Comparison of ENCODE assay signal across 27 mouse cellular contexts in the genomic region with DNA sequence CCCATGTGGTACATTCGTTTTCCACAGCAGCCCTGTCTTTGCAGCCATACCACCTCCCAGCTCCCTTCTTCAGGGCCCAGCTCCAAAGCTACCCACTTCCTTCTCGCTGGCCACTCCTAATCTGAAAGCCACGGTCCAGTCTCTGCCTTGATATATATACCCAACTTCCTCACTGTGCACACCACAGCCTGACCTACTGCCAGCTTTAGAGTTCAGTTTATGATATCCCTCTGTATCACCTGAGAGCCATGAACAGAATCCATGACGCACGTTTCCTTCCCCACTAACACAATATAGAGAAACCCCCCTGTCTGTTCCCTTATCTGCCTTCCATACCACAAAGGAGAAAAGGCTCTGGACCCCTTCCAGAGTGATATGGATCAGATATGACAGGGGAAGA.
DNase-seq lines count a peak whose midpoint lies in the region; ATAC-seq and TF ChIP-seq lines count a peak whose summit lies in the region.
"Had no signal": no experiment of that assay in that cellular context is flagged by ENCODE, and none has a peak within 500 bp of the region (broad histone marks: within the 10 kb centered on the region; RNA-seq: fewer than 3 reads in every experiment).

No protein-coding gene starts in this region.

- no peaks in the 10 kb centered on the region for H3K27me3 ChIP-seq in intestine, embryonic 16.5 days (replicated peaks; ENCODE audit: control insufficient read depth, insufficient read depth, low read length)
- H3K27me3 ChIP-seq in intestine, embryonic 15.5 days (replicated peaks) = no peaks in the 10 kb centered on the region
- no peaks in the 10 kb centered on the region for H3K27me3 ChIP-seq in megakaryocyte, embryonic 14.5 days (replicated peaks)
- H3K27me3 ChIP-seq in stomach, postnatal 0 days (ENCODE audit: control insufficient read depth, insufficient read depth, low read length) = no peaks in the 10 kb centered on the region
- H3K27me3 ChIP-seq: embryonic facial prominence, embryonic 12.5 days; hindbrain, embryonic 15.5 days; limb, embryonic 13.5 days; liver, embryonic 12.5 days; neural tube, embryonic 15.5 days; Patski had no signal

- no peak for TF ChIP-seq EP300 in stomach, postnatal 0 days (optimal IDR thresholded peaks at IDR 0.05)

- H3K27ac ChIP-seq in gastrocnemius, adult 2 months = peak overlapping the region; percentile 12; the same call in 1 of the 2 replicates
- no peak overlapping the region for H3K27ac ChIP-seq in intestine, embryonic 16.5 days (ENCODE audit: low read length)
- H3K27ac ChIP-seq in intestine, embryonic 15.5 days = no peak overlapping the region
- H3K27ac ChIP-seq in stomach, postnatal 0 days (replicated peaks) = 0 out of 2 replicates have a peak overlapping the region, but pooled peaks have one; percentile 4
- H3K27ac ChIP-seq: embryonic facial prominence, embryonic 12.5 days; hindbrain, embryonic 15.5 days; layer of hippocampus, adult 2 months; limb, embryonic 13.5 days; liver, embryonic 12.5 days; midbrain, embryonic 10.5 days; neural tube, embryonic 15.5 days had no signal

- no peak overlapping the region for H3K4me2 ChIP-seq in intestine, embryonic 16.5 days (ENCODE audit: low read depth, low read length)
- H3K4me2 ChIP-seq in intestine, embryonic 15.5 days (replicated peaks) = no peak overlapping the region
- no peak overlapping the region for H3K4me2 ChIP-seq in stomach, postnatal 0 days (replicated peaks; ENCODE audit: low read depth)
- H3K4me2 ChIP-seq: embryonic facial prominence, embryonic 12.5 days; hindbrain, embryonic 15.5 days; limb, embryonic 13.5 days; liver, embryonic 12.5 days; neural tube, embryonic 15.5 days had no signal

- WGBS in intestine, embryonic 16.5 days = 58% methylated on average over 5 of the region's 5 CpGs
- WGBS in intestine, embryonic 15.5 days = 60% methylated on average over 5 of the region's 5 CpGs
- 59% methylated on average over 5 of the region's 5 CpGs for WGBS in stomach, postnatal 0 days

- H3K9me3 ChIP-seq in intestine, embryonic 16.5 days (ENCODE audit: control insufficient read depth, low read length) = no peaks in the 10 kb centered on the region
- H3K9me3 ChIP-seq in intestine, embryonic 15.5 days = no peaks in the 10 kb centered on the region
- H3K9me3 ChIP-seq in megakaryocyte, embryonic 14.5 days = no peaks in the 10 kb centered on the region
- no peaks in the 10 kb centered on the region for H3K9me3 ChIP-seq in stomach, postnatal 0 days (ENCODE audit: control insufficient read depth, low read length)
- H3K9me3 ChIP-seq: embryonic facial prominence, embryonic 12.5 days; hindbrain, embryonic 15.5 days; limb, embryonic 13.5 days; liver, embryonic 12.5 days; neural tube, embryonic 15.5 days had no signal

- H3K36me3 ChIP-seq in intestine, embryonic 16.5 days (ENCODE audit: control insufficient read depth, insufficient read depth, low read length) = no peaks in the 10 kb centered on the region
- H3K36me3 ChIP-seq in intestine, embryonic 15.5 days = no peaks in the 10 kb centered on the region
- H3K36me3 ChIP-seq in megakaryocyte, embryonic 14.5 days (replicated peaks; ENCODE audit: low read length) = peaks cover 57% of the 10 kb centered on the region
- H3K36me3 ChIP-seq in stomach, postnatal 0 days (ENCODE audit: control insufficient read depth, insufficient read depth, low read length) = peaks cover 2% of the 10 kb centered on the region; the same call in 1 of the 2 replicates
- H3K36me3 ChIP-seq: embryonic facial prominence, embryonic 12.5 days; hindbrain, embryonic 15.5 days; limb, embryonic 13.5 days; neural tube, embryonic 15.5 days had no signal

- H3K9ac ChIP-seq in intestine, embryonic 16.5 days (ENCODE audit: low read depth, low read length) = no peak overlapping the region
- no peak overlapping the region for H3K9ac ChIP-seq in intestine, embryonic 15.5 days
- no peak overlapping the region for H3K9ac ChIP-seq in stomach, postnatal 0 days (ENCODE audit: low read length)
- H3K9ac ChIP-seq: embryonic facial prominence, embryonic 12.5 days; hindbrain, embryonic 15.5 days; limb, embryonic 13.5 days; liver, embryonic 12.5 days; neural tube, embryonic 15.5 days had no signal

- H3K4me3 ChIP-seq in gastrocnemius, adult 2 months = no peak overlapping the region
- H3K4me3 ChIP-seq in intestine, embryonic 16.5 days (ENCODE audit: low read length) = no peak overlapping the region
- no peak overlapping the region for H3K4me3 ChIP-seq in intestine, embryonic 15.5 days (replicated peaks)
- peak overlapping the region; percentile 85 for H3K4me3 ChIP-seq in megakaryocyte, embryonic 14.5 days (replicated peaks)
- H3K4me3 ChIP-seq in stomach, postnatal 0 days (ENCODE audit: low read depth, low read length) = no peak overlapping the region
- H3K4me3 ChIP-seq: embryonic facial prominence, embryonic 12.5 days; hindbrain, embryonic 15.5 days; layer of hippocampus, adult 2 months; limb, embryonic 13.5 days; liver, embryonic 12.5 days; midbrain, embryonic 10.5 days; neural tube, embryonic 15.5 days had no signal

- DNase-seq in gastrocnemius, adult 2 months = no peak
- DNase-seq in gastrocnemius, postnatal 25 days = no peak
- DNase-seq in stomach, postnatal 0 days (ENCODE audit: low spot score) = no peak
- DNase-seq in frontal cortex, postnatal 10 days (ENCODE audit: low spot score in 2 of 2) = no peak
- no peak for DNase-seq in adrenal gland, postnatal 4 days (ENCODE audit: low spot score in 2 of 2)
- DNase-seq: cerebellum, adult 11-12 months; cerebellum, postnatal 10 days; heart, adult 18-20 months; kidney, adult 9 months; kidney, postnatal 14 days; layer of hippocampus, postnatal 36 days; lung, adult 18-20 months; lung, postnatal 10 days; right cerebral cortex, postnatal 14 days; spleen, adult 18-20 months; thymus, postnatal 14 days had no signal

- intact Hi-C loops in gastrocnemius, adult 2 months (cut with DNase I) = no loop called here

- no peak for TF ChIP-seq CTCF in gastrocnemius, adult 2 months (IDR thresholded peaks at IDR 0.05)
- no peak for TF ChIP-seq CTCF in stomach, postnatal 0 days (IDR thresholded peaks at IDR 0.05; ENCODE audit: low read depth)

- ATAC-seq in intestine, embryonic 16.5 days = peak; percentile 43; the same call in 1 of the 2 replicates
- ATAC-seq in intestine, embryonic 15.5 days = no peak
- ATAC-seq in stomach, postnatal 0 days (ENCODE audit: low FRiP score, low TSS enrichment) = peak; percentile 73
- ATAC-seq: liver, embryonic 12.5 days; Patski had no signal

- peaks cover 39% of the 10 kb centered on the region for H3K4me1 ChIP-seq in intestine, embryonic 16.5 days (ENCODE audit: control insufficient read depth, insufficient read depth, low read length)
- H3K4me1 ChIP-seq in intestine, embryonic 15.5 days (replicated peaks) = peaks cover 28% of the 10 kb centered on the region
- peaks cover 76% of the 10 kb centered on the region for H3K4me1 ChIP-seq in megakaryocyte, embryonic 14.5 days
- peaks cover 4% of the 10 kb centered on the region; the same call in 1 of the 2 replicates for H3K4me1 ChIP-seq in stomach, postnatal 0 days (replicated peaks; ENCODE audit: control insufficient read depth, insufficient read depth)

Comparison
In these comparisons a context has a peak if more than half of its experiments do, and no peak if none do; other contexts are left out.
1. H3K27ac ChIP-seq: peak in gastrocnemius, adult 2 months (single experiment) and stomach, postnatal 0 days (single experiment); none in intestine, embryonic 16.5 days (single experiment) and intestine, embryonic 15.5 days (single experiment).